Mouse (Mus musculus) forebrain, embryonic 15.5 days (tissue): ENCODE results near the gene Gm20696. TPM values are rescaled to one million over a fixed set of nuclear protein-coding genes. Genes with fewer than 3 reads are reported as not detected.

ENCODE experiments used
- ATAC-seq: fragments of 200-750 bp; cut with Nextera tagmentation; replicated peaks from 2 replicates; pipeline ENCODE4 v1.8.0; 2017; ENCODE audit warnings: mild to moderate bottlenecking, moderate TSS enrichment, moderate library complexity
- H3K27ac ChIP-seq: fragments of 300-500 bp; sonication (generic); replicated peaks from 2 replicates; pipeline ENCODE4 v1.5.1; 2015; ENCODE audit warnings: mild to moderate bottlenecking, inconsistent platforms
- H3K27me3 ChIP-seq: fragments of 300-500 bp; sonication (generic); 2 replicates; pipeline ENCODE4 v1.6.1; 2015; ENCODE audit warnings: inconsistent platforms
- H3K36me3 ChIP-seq: fragments of 300-500 bp; sonication (generic); 2 replicates; pipeline ENCODE4 v1.6.1; 2015; ENCODE audit warnings: mild to moderate bottlenecking, inconsistent platforms
- H3K4me1 ChIP-seq: fragments of 300-500 bp; sonication (generic); 2 replicates; pipeline ENCODE4 v1.6.1; 2015; ENCODE audit warnings: inconsistent platforms
- H3K4me2 ChIP-seq: fragments of 300-500 bp; sonication (generic); replicated peaks from 2 replicates; pipeline ENCODE4 v1.6.1; 2015; ENCODE audit warnings: mild to moderate bottlenecking, inconsistent platforms
- H3K4me3 ChIP-seq: fragments of 300-500 bp; sonication (generic); 2 replicates; pipeline ENCODE4 v1.5.1; 2015; ENCODE audit warnings: mild to moderate bottlenecking, inconsistent platforms
- H3K9ac ChIP-seq: fragments of 300-500 bp; sonication (generic); replicated peaks from 2 replicates; pipeline ENCODE4 v1.6.1; 2015; ENCODE audit warnings: mild to moderate bottlenecking, inconsistent platforms
- H3K9me3 ChIP-seq: fragments of 300-500 bp; sonication (generic); 2 replicates; pipeline ENCODE4 v1.6.1; 2016; ENCODE audit warnings: inconsistent platforms
- WGBS: fragments of 180-500 bp; shearing (Covaris S2); methylation state at CpG from one replicate; pipeline ENCODE4 v1.1.7; 2015; ENCODE audit warnings: mixed read lengths; 5-methylcytosine and 5-hydroxymethylcytosine counted together
- polyA plus RNA-seq: library from polyadenylated mRNA; unstranded; fragments of >200 nt; fragmentation: Nextera tagmentation; extraction: Ambion mirVana; gene quantifications from 2 replicates; pipeline ENCODE4 v1.2.1, GENCODE M21; 2015

Gm20696 gene
- polyA plus RNA-seq, 1 experiment from 2014 or later: 5.8 TPM

DNA sequence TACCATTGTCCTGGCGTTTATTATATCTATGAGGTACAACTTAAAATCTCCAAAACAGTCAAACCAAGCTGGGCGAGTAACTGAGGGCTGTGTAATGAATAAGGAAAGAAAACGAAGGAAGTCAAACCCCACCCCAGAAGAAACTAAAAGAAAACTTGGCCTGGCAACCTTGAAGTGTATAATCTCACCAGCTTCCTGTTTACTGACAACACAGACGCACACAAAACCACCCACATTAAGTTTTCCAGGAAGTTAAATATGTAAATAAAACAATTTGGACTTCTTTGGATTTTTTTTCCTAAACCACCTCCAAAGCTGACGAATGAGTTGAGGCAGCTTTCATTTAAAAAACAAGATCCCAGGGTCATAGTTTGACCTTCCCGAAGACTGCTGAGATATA is 125.9 kb downstream of the Gm20696 start:
- no peak overlapping the region for H3K9ac ChIP-seq
- 81% methylated on average over 6 of the region's 6 CpGs for WGBS
- no peaks in the 10 kb centered on the region for H3K27me3 ChIP-seq
- H3K4me2 ChIP-seq: no peak overlapping the region
- H3K4me3 ChIP-seq: no peak overlapping the region
- no peak overlapping the region for H3K27ac ChIP-seq
- H3K4me1 ChIP-seq: no peaks in the 10 kb centered on the region
- H3K36me3 ChIP-seq: no peaks in the 10 kb centered on the region
- no peaks in the 10 kb centered on the region for H3K9me3 ChIP-seq
- ATAC-seq: no peak

DNA sequence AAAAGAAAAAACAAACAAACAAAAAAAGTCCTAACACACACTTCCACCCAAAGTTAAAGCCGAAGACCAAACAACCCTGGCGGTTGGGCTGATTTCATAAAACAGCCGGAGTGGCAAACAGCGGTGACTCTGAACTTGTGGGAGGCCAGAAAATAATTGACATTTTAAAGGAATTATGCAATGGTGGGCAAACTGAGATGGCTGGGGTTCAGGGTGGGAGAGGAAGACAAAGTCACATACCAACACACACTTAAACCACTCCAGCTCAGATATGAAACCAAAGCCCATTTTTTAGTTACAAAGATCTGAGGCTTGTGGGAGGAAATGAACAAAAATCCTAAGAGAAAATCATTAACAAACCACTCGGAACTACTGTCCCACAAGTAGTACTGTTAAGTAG is 126.5 kb downstream of the Gm20696 start:
- 91% methylated on average over 5 of the region's 5 CpGs for WGBS
- no peaks in the 10 kb centered on the region for H3K4me1 ChIP-seq
- no peaks in the 10 kb centered on the region for H3K27me3 ChIP-seq
- H3K27ac ChIP-seq: no peak overlapping the region
- H3K4me3 ChIP-seq: no peak overlapping the region
- no peaks in the 10 kb centered on the region for H3K9me3 ChIP-seq
- H3K4me2 ChIP-seq: no peak overlapping the region
- H3K9ac ChIP-seq: no peak overlapping the region
- H3K36me3 ChIP-seq: no peaks in the 10 kb centered on the region
- ATAC-seq: no peak

- no peak overlapping the region for H3K9ac ChIP-seq
- no peaks in the 10 kb centered on the region for H3K27me3 ChIP-seq
- H3K9me3 ChIP-seq: no peaks in the 10 kb centered on the region
- 85% methylated on average over 17 of the region's 17 CpGs for WGBS
- H3K4me1 ChIP-seq: no peaks in the 10 kb centered on the region
- no peaks in the 10 kb centered on the region for H3K36me3 ChIP-seq
- H3K4me3 ChIP-seq: no peak overlapping the region
- no peak for ATAC-seq
- H3K4me2 ChIP-seq: no peak overlapping the region
- H3K27ac ChIP-seq: no peak overlapping the region
Observed at GRCm38 (mm10) chr6:99538194-99538941, 128.2 kb downstream of the Gm20696 start.

DNA sequence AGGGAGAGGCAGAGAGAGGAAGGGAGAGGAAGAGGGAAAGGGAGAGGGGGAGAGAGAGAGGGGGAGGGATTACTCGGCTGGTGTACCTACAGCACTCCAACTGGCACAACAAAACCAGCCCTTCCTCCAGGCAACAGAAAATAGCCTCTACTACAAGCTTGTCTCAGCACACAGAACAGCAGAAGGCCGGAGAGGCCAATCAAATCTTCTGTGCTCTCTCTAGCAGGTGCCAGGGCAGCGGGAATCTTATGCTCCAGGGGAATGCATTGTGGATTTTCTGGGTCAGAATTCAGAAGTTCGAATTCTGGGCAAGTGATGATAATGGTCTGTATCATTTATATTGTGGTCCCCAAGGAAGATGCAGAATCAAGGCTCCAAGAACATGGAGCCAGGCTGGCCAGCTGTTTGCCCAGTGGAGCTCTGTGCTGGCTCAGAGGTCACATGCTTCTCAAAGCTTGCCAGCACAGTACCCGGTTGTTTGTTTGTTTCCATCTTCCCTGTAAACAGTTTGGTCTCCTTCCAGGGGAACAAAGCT is 132.3 kb downstream of the Gm20696 start:
- Histone ChIP-seq H3K9me3 (no peaks in the 10 kb centered on the region), H3K36me3 (no peaks in the 10 kb centered on the region), H3K4me1 (no peaks in the 10 kb centered on the region), H3K27me3 (no peaks in the 10 kb centered on the region), H3K27ac (no peak overlapping the region), H3K4me3 (no peak overlapping the region), H3K9ac (no peak overlapping the region), H3K4me2 (no peak overlapping the region)
- 50% methylated on average over 5 of the region's 5 CpGs for WGBS
- no peak for ATAC-seq

DNA sequence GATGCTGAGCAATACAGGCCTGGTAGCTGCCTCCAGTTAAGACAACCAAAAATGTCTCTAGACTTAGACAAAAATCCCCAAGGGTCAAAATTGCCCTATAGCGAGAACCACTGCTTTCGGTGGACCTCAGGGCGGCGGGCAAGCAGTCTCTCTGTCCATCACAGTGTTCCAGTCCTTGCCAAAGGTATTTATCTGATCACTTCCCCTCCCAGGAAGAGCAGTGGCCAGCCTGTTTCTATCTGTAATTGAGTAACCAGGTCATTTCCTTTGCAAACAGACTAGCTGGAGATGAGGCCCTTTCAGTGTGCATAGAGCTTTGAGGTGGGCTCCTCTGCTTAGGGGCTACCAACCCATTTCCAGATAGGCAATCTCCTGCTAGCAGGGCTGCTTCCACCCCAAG is 134.1 kb downstream of the Gm20696 start:
- H3K4me2 ChIP-seq: no peak overlapping the region
- WGBS: 97% methylated on average over 4 of the region's 4 CpGs
- no peaks in the 10 kb centered on the region for H3K9me3 ChIP-seq
- no peaks in the 10 kb centered on the region for H3K4me1 ChIP-seq
- H3K36me3 ChIP-seq: no peaks in the 10 kb centered on the region
- H3K27ac ChIP-seq: no peak overlapping the region
- H3K9ac ChIP-seq: no peak overlapping the region
- H3K27me3 ChIP-seq: no peaks in the 10 kb centered on the region
- H3K4me3 ChIP-seq: no peak overlapping the region
- ATAC-seq: no peak

DNA sequence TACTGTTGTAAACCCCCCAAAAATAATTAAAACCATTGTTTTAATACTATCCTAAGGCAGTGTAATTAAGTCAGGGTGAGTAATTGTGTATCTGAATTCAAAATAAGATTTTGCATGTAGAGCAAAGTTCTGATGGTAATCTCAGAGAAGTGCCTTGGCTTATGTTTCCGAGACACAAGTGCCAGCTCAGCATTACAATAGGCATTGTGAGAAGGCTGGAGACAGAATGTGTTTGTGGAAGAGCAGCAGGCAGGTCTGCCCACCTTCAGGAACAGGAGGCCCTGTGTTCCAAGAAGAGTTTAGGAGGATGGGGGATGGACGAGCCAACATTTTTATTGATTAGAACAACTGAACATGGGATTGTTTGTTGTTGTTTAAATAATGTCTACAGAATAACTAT is 137.6 kb downstream of the Gm20696 start:
- peaks cover 5% of the 10 kb centered on the region; the same call in 1 of the 2 replicates for H3K4me1 ChIP-seq
- no peak overlapping the region for H3K4me2 ChIP-seq
- no peaks in the 10 kb centered on the region for H3K9me3 ChIP-seq
- no peak overlapping the region for H3K9ac ChIP-seq
- H3K27me3 ChIP-seq: no peaks in the 10 kb centered on the region
- no peak for ATAC-seq
- no peak overlapping the region for H3K4me3 ChIP-seq
- H3K27ac ChIP-seq: no peak overlapping the region
- no peaks in the 10 kb centered on the region for H3K36me3 ChIP-seq
- 71% methylated on average over 2 of the region's 2 CpGs for WGBS

GRCm38 (mm10) chr6:99527457-99528105 is 139.0 kb downstream of the Gm20696 start:
- ATAC-seq: no peak

GRCm38 (mm10) chr6:99525351-99525750 is 141.2 kb downstream of the Gm20696 start:
- H3K4me1 ChIP-seq: peaks cover 12% of the 10 kb centered on the region; the same call in 1 of the 2 replicates
- no peak for ATAC-seq
- H3K27ac ChIP-seq: peak overlapping the region; percentile 49; the same call in 1 of the 2 replicates
- no peak overlapping the region for H3K4me3 ChIP-seq
- no peaks in the 10 kb centered on the region for H3K27me3 ChIP-seq
- H3K9ac ChIP-seq: 0 out of 2 replicates have a peak overlapping the region, but pooled peaks have one; percentile 13
- 0 out of 2 replicates have a peak overlapping the region, but pooled peaks have one; percentile 4 for H3K4me2 ChIP-seq
- no peaks in the 10 kb centered on the region for H3K36me3 ChIP-seq
- 37% methylated on average over 8 of the region's 8 CpGs for WGBS
- H3K9me3 ChIP-seq: no peaks in the 10 kb centered on the region

More at GRCm38 (mm10) chr6:99527457-99528105, 139.0 kb downstream of the Gm20696 start:
- no peak overlapping the region for H3K27ac ChIP-seq
- no peaks in the 10 kb centered on the region for H3K9me3 ChIP-seq
- 94% methylated on average over 6 of the region's 6 CpGs for WGBS
- no peaks in the 10 kb centered on the region for H3K36me3 ChIP-seq
- H3K4me1 ChIP-seq: peaks cover 12% of the 10 kb centered on the region; the same call in 1 of the 2 replicates
- H3K27me3 ChIP-seq: no peaks in the 10 kb centered on the region
- no peak overlapping the region for H3K4me3 ChIP-seq
- no peak overlapping the region for H3K9ac ChIP-seq
- no peak overlapping the region for H3K4me2 ChIP-seq

DNA sequence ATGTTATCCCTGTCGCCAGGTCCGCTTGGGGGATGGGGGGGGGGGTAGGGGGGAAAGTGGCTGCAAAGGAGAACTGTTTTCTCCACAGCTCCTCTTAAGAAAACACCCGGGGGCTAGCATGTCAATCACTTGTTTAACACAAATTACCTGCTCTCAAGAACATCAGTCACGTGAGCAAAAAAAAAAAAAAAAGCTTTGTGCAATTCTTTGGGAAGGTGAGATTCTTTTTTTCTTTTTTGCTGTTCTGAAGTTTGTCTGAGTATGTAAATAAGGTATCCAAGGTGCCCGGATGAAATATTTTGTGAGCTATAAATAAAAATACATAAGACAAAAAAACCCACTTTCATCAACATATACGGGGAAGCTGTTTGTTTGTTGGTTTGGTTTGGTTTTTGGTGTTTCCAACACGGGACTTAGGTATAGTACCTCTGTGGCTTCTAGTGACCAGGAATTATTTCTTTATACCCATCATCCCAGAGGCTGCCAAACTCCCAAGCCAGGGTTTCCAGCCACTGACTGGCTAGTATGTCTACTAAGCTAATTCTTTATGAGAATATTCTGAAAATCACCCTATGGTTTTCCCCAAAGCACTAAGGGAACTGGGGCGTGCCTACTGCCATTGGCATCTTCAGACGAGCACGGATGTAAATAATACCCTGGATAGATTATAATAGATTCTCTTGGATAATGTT is 142.8 kb downstream of the Gm20696 start:
- 19% methylated on average over 10 of the region's 10 CpGs for WGBS
- Histone ChIP-seq H3K4me1 (peaks cover 18% of the 10 kb centered on the region; the same call in 1 of the 2 replicates), H3K9me3 (no peaks in the 10 kb centered on the region), H3K4me2 (peak overlapping the region; percentile 98), H3K27me3 (no peaks in the 10 kb centered on the region), H3K9ac (peak overlapping the region; percentile 98), H3K4me3 (peak overlapping the region; percentile 62), H3K27ac (peak overlapping the region; percentile 100), H3K36me3 (no peaks in the 10 kb centered on the region)
- no peak for ATAC-seq

DNA sequence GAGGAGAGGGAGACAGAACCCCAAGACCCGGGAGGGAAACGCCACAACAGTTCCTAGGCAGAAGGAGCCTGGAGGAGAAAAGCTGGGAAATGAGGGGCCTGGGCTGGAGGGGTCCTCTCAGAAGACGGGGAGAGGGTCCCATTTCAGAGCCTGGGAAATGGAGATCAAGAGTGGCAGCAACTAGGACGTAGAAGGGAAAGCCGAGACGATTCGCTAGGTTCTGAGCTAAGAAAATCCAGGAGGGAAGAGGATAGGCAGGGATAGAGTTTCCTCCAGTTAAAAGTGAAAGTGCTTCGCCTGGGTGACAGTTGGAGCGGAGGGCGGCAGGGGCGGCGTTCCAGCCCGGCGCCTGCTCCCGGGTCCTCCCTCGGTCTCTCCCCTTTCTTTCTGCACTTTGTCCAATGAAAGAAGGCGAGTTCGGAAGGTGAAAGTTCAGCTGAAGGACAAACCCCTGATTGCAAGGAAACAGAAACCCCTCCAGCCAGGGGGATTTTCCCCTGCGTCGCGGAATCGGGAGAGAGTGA is 143.4 kb downstream of the Gm20696 start:
- peak overlapping the region; percentile 98 for H3K9ac ChIP-seq
- ATAC-seq: peak; percentile 66
- WGBS: 1% methylated on average over 22 of the region's 22 CpGs

GRCm38 (mm10) chr6:99522359-99523108 is 144.1 kb downstream of the Gm20696 start, which contains the start of gene Foxp1:
Foxp1 (minus strand) TSS chr6:99522721.
- peaks cover 21% of the 10 kb centered on the region; the same call in 1 of the 2 replicates for H3K4me1 ChIP-seq
- peak within 1 kb of the TSS; percentile 98 for H3K4me2 ChIP-seq
- H3K9ac ChIP-seq: peak within 1 kb of the TSS; percentile 98
- peak; percentile 50 for ATAC-seq
- peak within 1 kb of the TSS; percentile 62 for H3K4me3 ChIP-seq
- H3K27me3 ChIP-seq: no peaks in the 10 kb centered on the region
- H3K36me3 ChIP-seq: no peaks in the 10 kb centered on the region
- H3K27ac ChIP-seq: peak within 1 kb of the TSS; percentile 100
- no peaks in the 10 kb centered on the region for H3K9me3 ChIP-seq
- WGBS: under 1% methylated on average over 72 of the region's 72 CpGs

More for the DNA sequence above, 143.4 kb downstream of the Gm20696 start:
- Histone ChIP-seq H3K4me1 (peaks cover 18% of the 10 kb centered on the region; the same call in 1 of the 2 replicates), H3K9me3 (no peaks in the 10 kb centered on the region), H3K27me3 (no peaks in the 10 kb centered on the region), H3K27ac (peak overlapping the region; percentile 100), H3K4me3 (peak overlapping the region; percentile 62), H3K4me2 (peak overlapping the region; percentile 98), H3K36me3 (no peaks in the 10 kb centered on the region)
